ENCODE assay signal across 19 mouse cellular contexts in genomic region chr10:90493996-90494642, GRCm38 (mm10).
DNase-seq lines count a peak whose midpoint lies in the region; ATAC-seq lines count a peak whose summit lies in the region.
"Had no signal": no experiment of that assay in that cellular context is flagged by ENCODE, and none has a peak within 500 bp of the region (broad histone marks: within the 10 kb centered on the region; RNA-seq: fewer than 3 reads in every experiment).

No protein-coding gene starts in this region.

- H3K27me3 ChIP-seq in forebrain, embryonic 14.5 days (replicated peaks; ENCODE audit: control insufficient read depth, insufficient read depth, low read length) = no peaks in the 10 kb centered on the region
- H3K27me3 ChIP-seq in forebrain, embryonic 12.5 days = no peaks in the 10 kb centered on the region
- no peaks in the 10 kb centered on the region for H3K27me3 ChIP-seq in hindbrain, embryonic 15.5 days
- no peaks in the 10 kb centered on the region for H3K27me3 ChIP-seq in hindbrain, embryonic 13.5 days
- H3K27me3 ChIP-seq in midbrain, embryonic 14.5 days (ENCODE audit: control insufficient read depth, insufficient read depth, low read length) = no peaks in the 10 kb centered on the region
- no peaks in the 10 kb centered on the region for H3K27me3 ChIP-seq in midbrain, embryonic 13.5 days
- H3K27me3 ChIP-seq: embryonic facial prominence, embryonic 12.5 days; heart, embryonic 12.5 days; intestine, embryonic 15.5 days had no signal

- no peaks in the 10 kb centered on the region for H3K36me3 ChIP-seq in forebrain, embryonic 14.5 days (ENCODE audit: control insufficient read depth, insufficient read depth, low read length)
- H3K36me3 ChIP-seq in forebrain, embryonic 12.5 days (replicated peaks) = no peaks in the 10 kb centered on the region
- H3K36me3 ChIP-seq in hindbrain, embryonic 15.5 days = no peaks in the 10 kb centered on the region
- H3K36me3 ChIP-seq in hindbrain, embryonic 13.5 days = no peaks in the 10 kb centered on the region
- H3K36me3 ChIP-seq in midbrain, embryonic 14.5 days (ENCODE audit: control insufficient read depth, insufficient read depth, low read length) = no peaks in the 10 kb centered on the region
- no peaks in the 10 kb centered on the region for H3K36me3 ChIP-seq in midbrain, embryonic 13.5 days
- H3K36me3 ChIP-seq: embryonic facial prominence, embryonic 12.5 days; heart, embryonic 12.5 days; intestine, embryonic 15.5 days had no signal

- H3K9me3 ChIP-seq in forebrain, embryonic 14.5 days (replicated peaks; ENCODE audit: control insufficient read depth, low read length) = no peaks in the 10 kb centered on the region
- H3K9me3 ChIP-seq in forebrain, embryonic 12.5 days = no peaks in the 10 kb centered on the region
- H3K9me3 ChIP-seq in hindbrain, embryonic 15.5 days = no peaks in the 10 kb centered on the region
- H3K9me3 ChIP-seq in hindbrain, embryonic 13.5 days = no peaks in the 10 kb centered on the region
- no peaks in the 10 kb centered on the region for H3K9me3 ChIP-seq in midbrain, embryonic 14.5 days (ENCODE audit: control insufficient read depth, low read length)
- H3K9me3 ChIP-seq in midbrain, embryonic 13.5 days = no peaks in the 10 kb centered on the region
- H3K9me3 ChIP-seq: embryonic facial prominence, embryonic 12.5 days; heart, embryonic 12.5 days; intestine, embryonic 15.5 days had no signal

- no peak overlapping the region for H3K27ac ChIP-seq in forebrain, embryonic 14.5 days (ENCODE audit: low read depth, low read length)
- H3K27ac ChIP-seq in forebrain, embryonic 12.5 days = no peak overlapping the region
- H3K27ac ChIP-seq in hindbrain, embryonic 15.5 days (replicated peaks) = peak overlapping the region; percentile 45
- H3K27ac ChIP-seq in hindbrain, embryonic 13.5 days = no peak overlapping the region
- no peak overlapping the region for H3K27ac ChIP-seq in midbrain, embryonic 14.5 days (replicated peaks; ENCODE audit: low read depth, low read length)
- no peak overlapping the region for H3K27ac ChIP-seq in midbrain, embryonic 13.5 days
- H3K27ac ChIP-seq: embryonic facial prominence, embryonic 12.5 days; intestine, embryonic 15.5 days had no signal

- WGBS in forebrain, embryonic 14.5 days = 69% methylated on average over 3 of the region's 3 CpGs
- 81% methylated on average over 3 of the region's 3 CpGs for WGBS in forebrain, embryonic 12.5 days
- 45% methylated on average over 3 of the region's 3 CpGs for WGBS in hindbrain, embryonic 15.5 days
- 47% methylated on average over 3 of the region's 3 CpGs for WGBS in hindbrain, embryonic 13.5 days
- 57% methylated on average over 3 of the region's 3 CpGs for WGBS in midbrain, embryonic 14.5 days
- 52% methylated on average over 3 of the region's 3 CpGs for WGBS in midbrain, embryonic 13.5 days

- DNase-seq in forebrain, embryonic 14.5 days (ENCODE audit: low spot score) = peak; percentile 60
- peak; percentile 62 for DNase-seq in midbrain, embryonic 14.5 days
- peak; percentile 51 for DNase-seq in brain, embryonic 18.5 days (ENCODE audit: low read depth, low spot score)
- DNase-seq: gastrocnemius, postnatal 14 days; heart, adult 11 months; heart, postnatal 10 days; kidney, adult 8-10 months; kidney, postnatal 14 days; lung, postnatal 4 days; thymus, postnatal 14 days had no signal

- H3K4me1 ChIP-seq in forebrain, embryonic 14.5 days (ENCODE audit: control insufficient read depth, insufficient read depth, low read length) = peaks cover 3% of the 10 kb centered on the region; the same call in 1 of the 2 replicates
- 0 out of 2 replicates have a peak, but pooled peaks cover 4% of the 10 kb centered on the region for H3K4me1 ChIP-seq in forebrain, embryonic 12.5 days
- peaks cover 22% of the 10 kb centered on the region for H3K4me1 ChIP-seq in hindbrain, embryonic 15.5 days (replicated peaks)
- peaks cover 18% of the 10 kb centered on the region for H3K4me1 ChIP-seq in hindbrain, embryonic 13.5 days (replicated peaks)
- H3K4me1 ChIP-seq in midbrain, embryonic 14.5 days (ENCODE audit: control insufficient read depth, insufficient read depth, low read length) = peaks cover 14% of the 10 kb centered on the region; the same call in 1 of the 2 replicates
- peaks cover 10% of the 10 kb centered on the region for H3K4me1 ChIP-seq in midbrain, embryonic 13.5 days (replicated peaks)
- H3K4me1 ChIP-seq: embryonic facial prominence, embryonic 12.5 days; heart, embryonic 12.5 days; intestine, embryonic 15.5 days had no signal

- ATAC-seq in forebrain, embryonic 14.5 days = no peak
- ATAC-seq in forebrain, embryonic 12.5 days (ENCODE audit: low FRiP score) = no peak
- ATAC-seq in hindbrain, embryonic 15.5 days (ENCODE audit: low FRiP score, low read depth) = no peak
- ATAC-seq in hindbrain, embryonic 13.5 days (ENCODE audit: low FRiP score) = no peak
- no peak for ATAC-seq in midbrain, embryonic 14.5 days (ENCODE audit: low FRiP score, low TSS enrichment)
- no peak for ATAC-seq in midbrain, embryonic 13.5 days
- ATAC-seq: CD4-positive, CD25-positive, alpha-beta regulatory T cell, adult 4 months had no signal

- H3K4me2 ChIP-seq in forebrain, embryonic 14.5 days (ENCODE audit: low read length) = no peak overlapping the region
- no peak overlapping the region for H3K4me2 ChIP-seq in forebrain, embryonic 12.5 days
- no peak overlapping the region for H3K4me2 ChIP-seq in hindbrain, embryonic 15.5 days
- no peak overlapping the region for H3K4me2 ChIP-seq in hindbrain, embryonic 13.5 days
- no peak overlapping the region for H3K4me2 ChIP-seq in midbrain, embryonic 14.5 days (ENCODE audit: low read length)
- no peak overlapping the region for H3K4me2 ChIP-seq in midbrain, embryonic 13.5 days (replicated peaks)
- H3K4me2 ChIP-seq: embryonic facial prominence, embryonic 12.5 days; heart, embryonic 12.5 days; intestine, embryonic 15.5 days had no signal

- no peak overlapping the region for H3K4me3 ChIP-seq in forebrain, embryonic 14.5 days (ENCODE audit: low read depth, low read length)
- no peak overlapping the region for H3K4me3 ChIP-seq in forebrain, embryonic 12.5 days (replicated peaks)
- no peak overlapping the region for H3K4me3 ChIP-seq in hindbrain, embryonic 15.5 days
- no peak overlapping the region for H3K4me3 ChIP-seq in hindbrain, embryonic 13.5 days
- H3K4me3 ChIP-seq in midbrain, embryonic 14.5 days (replicated peaks; ENCODE audit: low read depth, low read length) = no peak overlapping the region
- H3K4me3 ChIP-seq in midbrain, embryonic 13.5 days (replicated peaks) = no peak overlapping the region
- H3K4me3 ChIP-seq: embryonic facial prominence, embryonic 12.5 days; erythroblast, embryonic 14.5 days; heart, embryonic 12.5 days; intestine, embryonic 15.5 days had no signal

- no peak overlapping the region for H3K9ac ChIP-seq in forebrain, embryonic 14.5 days (ENCODE audit: low read length)
- H3K9ac ChIP-seq in forebrain, embryonic 12.5 days = no peak overlapping the region
- H3K9ac ChIP-seq in hindbrain, embryonic 15.5 days = no peak overlapping the region
- H3K9ac ChIP-seq in hindbrain, embryonic 13.5 days = no peak overlapping the region
- no peak overlapping the region for H3K9ac ChIP-seq in midbrain, embryonic 14.5 days (replicated peaks; ENCODE audit: low read length)
- H3K9ac ChIP-seq in midbrain, embryonic 13.5 days (replicated peaks) = no peak overlapping the region
- H3K9ac ChIP-seq: embryonic facial prominence, embryonic 12.5 days; heart, embryonic 12.5 days; intestine, embryonic 15.5 days had no signal
